Mouse (Mus musculus) limb, embryonic 14.5 days (tissue): ENCODE results near the gene Ykt6. TPM values are rescaled to one million over a fixed set of nuclear protein-coding genes. Genes with fewer than 3 reads are reported as not detected.

Experiments
- ATAC-seq: fragments of 200-750 bp; cut with Nextera tagmentation; 2 replicates; pipeline ENCODE4 v1.8.0; 2017; ENCODE audit warnings: low read depth, moderate number of reproducible peaks, moderate TSS enrichment; ENCODE audit not compliant: low FRiP score
- DNase-seq: peaks from one replicate; pipeline ENCODE4 v3.0.0-alpha.2; 2015; ENCODE audit warnings: low spot score
- H3K27ac ChIP-seq: fragments of 300-500 bp; sonication (generic); replicated peaks from 2 replicates; pipeline ENCODE4 v1.5.1; 2014; ENCODE audit warnings: low read depth, mild to moderate bottlenecking, low read length, moderate library complexity, mixed read lengths
- H3K27me3 ChIP-seq: fragments of 300-500 bp; sonication (generic); 2 replicates; pipeline ENCODE4 v1.6.1; 2014; ENCODE audit warnings: low read length, mixed read lengths; ENCODE audit not compliant: control insufficient read depth, insufficient read depth
- H3K36me3 ChIP-seq: fragments of 300-500 bp; sonication (generic); 2 replicates; pipeline ENCODE4 v1.6.1; 2014; ENCODE audit warnings: mild to moderate bottlenecking, low read length, moderate library complexity, mixed read lengths; ENCODE audit not compliant: control insufficient read depth, insufficient read depth
- H3K4me1 ChIP-seq: fragments of 300-500 bp; sonication (generic); 2 replicates; pipeline ENCODE4 v1.6.1; 2014; ENCODE audit warnings: antibody characterized with exemption, low read length, mixed read lengths; ENCODE audit not compliant: control insufficient read depth, insufficient read depth
- H3K4me2 ChIP-seq: fragments of 300-500 bp; sonication (generic); replicated peaks from 2 replicates; pipeline ENCODE4 v1.6.1; 2014; ENCODE audit warnings: low read depth, mild to moderate bottlenecking, low read length, moderate library complexity; ENCODE audit not compliant: severe bottlenecking
- H3K4me3 ChIP-seq: fragments of 300-500 bp; sonication (generic); replicated peaks from 2 replicates; pipeline ENCODE4 v1.5.1; 2014; ENCODE audit warnings: low read length
- H3K9ac ChIP-seq: fragments of 300-500 bp; sonication (generic); 2 replicates; pipeline ENCODE4 v1.6.1; 2014; ENCODE audit warnings: mild to moderate bottlenecking, low read depth, low read length, moderate library complexity; ENCODE audit not compliant: severe bottlenecking
- H3K9me3 ChIP-seq: fragments of 300-500 bp; sonication (generic); 2 replicates; pipeline ENCODE4 v1.6.1; 2016; ENCODE audit warnings: low read length; ENCODE audit not compliant: control insufficient read depth
- POLR2A ChIP-seq: fragments of 200-500 bp; IDR thresholded peaks from 2 replicates; pipeline ENCODE4 v1.8.0; 2012; ENCODE audit warnings: inconsistent platforms, mild to moderate bottlenecking, moderate library complexity, borderline replicate concordance; ENCODE audit not compliant: insufficient read depth, insufficient read length; ENCODE audit errors: extremely low read depth
- WGBS: fragments of 180-500 bp; shearing (Covaris S2); extraction: QIAGEN DNeasy Blood & Tissue Kit; methylation state at CpG from one replicate; pipeline ENCODE4 v1.1.7; 2014; 5-methylcytosine and 5-hydroxymethylcytosine counted together
- polyA plus RNA-seq, 2 experiments: library from polyadenylated mRNA; depleted of rRNA in 1 of 2; stranded (reverse) in 1 of 2; unstranded in 1 of 2; fragments of >200 nt; fragmentation: Nextera tagmentation in 1 of 2; extraction: Ambion mirVana in 1 of 2; gene quantifications; 2 replicates each; pipeline versions ENCODE4 v1.2.1 to v1.2.3; 2012 to 2014

Gene Ykt6
- polyA plus RNA-seq, 2 experiments: 33.2 to 79.0 TPM

- Histone ChIP-seq H3K27me3 (no peaks in the 10 kb centered on the region), H3K9ac (no peak overlapping the region), H3K4me3 (no peak overlapping the region), H3K4me2 (no peak overlapping the region), H3K27ac (no peak overlapping the region), H3K36me3 (no peaks in the 10 kb centered on the region), H3K9me3 (no peaks in the 10 kb centered on the region), H3K4me1 (no peaks in the 10 kb centered on the region)
- DNase-seq (peak; percentile 45), ATAC-seq (no peak)
- WGBS: 39% methylated on average over 4 of the region's 4 CpGs
- no peak for TF ChIP-seq POLR2A
These were observed 35.4 kb downstream of the Ykt6 start for GRCm38 (mm10) chr11:5990910-5991309.

GRCm38 (mm10) chr11:5994212-5994611 lies 38.7 kb downstream of the Ykt6 start:
- no peak for DNase-seq
- Histone ChIP-seq H3K27me3 (no peaks in the 10 kb centered on the region), H3K9ac (no peak overlapping the region), H3K36me3 (no peaks in the 10 kb centered on the region), H3K9me3 (no peaks in the 10 kb centered on the region), H3K4me3 (no peak overlapping the region), H3K4me1 (no peaks in the 10 kb centered on the region), H3K27ac (no peak overlapping the region), H3K4me2 (no peak overlapping the region)
- no peak for ATAC-seq
- WGBS: 90% methylated on average over 5 of the region's 5 CpGs
- no peak for TF ChIP-seq POLR2A

GRCm38 (mm10) chr11:5994880-5995279 lies 39.4 kb downstream of the Ykt6 start:
- TF ChIP-seq POLR2A: no peak
- Histone ChIP-seq H3K27ac (no peak overlapping the region), H3K4me2 (no peak overlapping the region), H3K9me3 (no peaks in the 10 kb centered on the region), H3K9ac (no peak overlapping the region), H3K4me3 (no peak overlapping the region), H3K36me3 (no peaks in the 10 kb centered on the region), H3K27me3 (no peaks in the 10 kb centered on the region), H3K4me1 (peaks cover under 1% of the 10 kb centered on the region; the same call in 1 of the 2 replicates)
- no peak for ATAC-seq
- 81% methylated on average over 3 of the region's 3 CpGs for WGBS
- DNase-seq: no peak

GRCm38 (mm10) chr11:5995989-5996388 lies 40.5 kb downstream of the Ykt6 start:
- Histone ChIP-seq H3K4me2 (no peak overlapping the region), H3K9me3 (no peaks in the 10 kb centered on the region), H3K27ac (no peak overlapping the region), H3K27me3 (no peaks in the 10 kb centered on the region), H3K4me1 (peaks cover 11% of the 10 kb centered on the region), H3K9ac (no peak overlapping the region), H3K4me3 (no peak overlapping the region), H3K36me3 (no peaks in the 10 kb centered on the region)
- no peak for TF ChIP-seq POLR2A
- ATAC-seq (no peak), DNase-seq (peak; percentile 78)
- WGBS: 21% methylated on average over 8 of the region's 8 CpGs

GRCm38 (mm10) chr11:5998472-5998871 lies 43.0 kb downstream of the Ykt6 start:
- Histone ChIP-seq H3K9ac (no peak overlapping the region), H3K4me1 (peaks cover 17% of the 10 kb centered on the region), H3K27ac (no peak overlapping the region), H3K9me3 (no peaks in the 10 kb centered on the region), H3K4me3 (no peak overlapping the region), H3K36me3 (no peaks in the 10 kb centered on the region), H3K4me2 (no peak overlapping the region), H3K27me3 (no peaks in the 10 kb centered on the region)
- DNase-seq: no peak
- TF ChIP-seq POLR2A: no peak
- ATAC-seq: no peak
- 98% methylated on average over 2 of the region's 2 CpGs for WGBS
